Mouse (Mus musculus) forebrain, embryonic 10.5 days (tissue): ENCODE measurements at regions not wholly inside any gene's neighbourhood (a gene's known extent, or its start where the extent isn't known, plus 50 kb on each side); places are given as distances from the start of the nearest gene placed in this dataset.

ENCODE experiments used
- DNase-seq: peaks from one replicate; pipeline ENCODE4 v3.0.0-alpha.2; 2017; ENCODE audit warnings: low spot score; ENCODE audit errors: extremely low spot score
- H3K27ac ChIP-seq: fragments of 300-500 bp; sonication (generic); 2 replicates; pipeline ENCODE4 v1.5.1; 2016; ENCODE audit warnings: mild to moderate bottlenecking
- H3K27me3 ChIP-seq: fragments of 300-500 bp; sonication (generic); 2 replicates; pipeline ENCODE4 v1.6.1; 2016; ENCODE audit warnings: mild to moderate bottlenecking; ENCODE audit not compliant: poor library complexity, severe bottlenecking
- H3K36me3 ChIP-seq: fragments of 300-500 bp; sonication (generic); replicated peaks from 2 replicates; pipeline ENCODE4 v1.6.1; 2016; ENCODE audit warnings: mild to moderate bottlenecking, moderate library complexity
- H3K4me1 ChIP-seq: fragments of 300-500 bp; sonication (generic); 2 replicates; pipeline ENCODE4 v1.6.1; 2016
- H3K4me3 ChIP-seq: fragments of 300-500 bp; sonication (generic); 2 replicates; pipeline ENCODE4 v1.5.1; 2016; ENCODE audit warnings: mild to moderate bottlenecking, moderate library complexity
- H3K9me3 ChIP-seq: fragments of 300-500 bp; sonication (generic); 2 replicates; pipeline ENCODE4 v1.6.1; 2016; ENCODE audit warnings: mild to moderate bottlenecking, moderate library complexity
- WGBS: fragments of 180-500 bp; shearing (Covaris S2); methylation state at CpG from one replicate; pipeline ENCODE4 v1.1.7; 2016; 5-methylcytosine and 5-hydroxymethylcytosine counted together

GRCm38 (mm10) chr17:68999913-69000312 is 75.6 kb upstream of the Epb41l3 start:
- H3K27ac ChIP-seq = no peak overlapping the region
- WGBS = 88% methylated on average over 3 of the region's 3 CpGs
- H3K4me3 ChIP-seq = no peak overlapping the region
- no peaks in the 10 kb centered on the region for H3K9me3 ChIP-seq
- DNase-seq = no peak
- H3K27me3 ChIP-seq = no peaks in the 10 kb centered on the region
- H3K36me3 ChIP-seq = no peaks in the 10 kb centered on the region
- H3K4me1 ChIP-seq = no peaks in the 10 kb centered on the region

- no peak overlapping the region for H3K4me3 ChIP-seq
- 82% methylated on average over 7 of the region's 7 CpGs for WGBS
Measured at GRCm38 (mm10) chr17:69004051-69004450, 71.4 kb upstream of the Epb41l3 start.

GRCm38 (mm10) chr17:69006272-69006671 is 69.2 kb upstream of the Epb41l3 start:
- 45% methylated on average over 9 of the region's 9 CpGs for WGBS
- no peak overlapping the region for H3K27ac ChIP-seq
- DNase-seq = peak; percentile 16
- no peaks in the 10 kb centered on the region for H3K36me3 ChIP-seq
- no peaks in the 10 kb centered on the region for H3K4me1 ChIP-seq
- H3K4me3 ChIP-seq = no peak overlapping the region
- H3K9me3 ChIP-seq = no peaks in the 10 kb centered on the region
- H3K27me3 ChIP-seq = no peaks in the 10 kb centered on the region

More at GRCm38 (mm10) chr17:69004051-69004450, 71.4 kb upstream of the Epb41l3 start:
- H3K36me3 ChIP-seq = no peaks in the 10 kb centered on the region
- no peaks in the 10 kb centered on the region for H3K4me1 ChIP-seq
- DNase-seq = no peak
- H3K9me3 ChIP-seq = no peaks in the 10 kb centered on the region
- no peaks in the 10 kb centered on the region for H3K27me3 ChIP-seq
- H3K27ac ChIP-seq = no peak overlapping the region
